Mouse (Mus musculus) MEL (cell line): ENCODE results near the gene Tnfrsf26. TPM values are rescaled to one million over a fixed set of nuclear protein-coding genes. Genes with fewer than 3 reads are reported as not detected.

Source experiments
- DNase-seq: peaks from one replicate; pipeline ENCODE4 v3.0.0; 2011; ENCODE audit warnings: low read depth, low spot score
- H3K27ac ChIP-seq: 2 replicates; pipeline ENCODE4 v1.5.1; 2012; ENCODE audit warnings: low read depth, mild to moderate bottlenecking, control low read depth, low read length, moderate library complexity; ENCODE audit not compliant: control insufficient read depth
- H3K27me3 ChIP-seq, 2 experiments: fragments of 150-350 bp in 1 of 2; sonication (generic) in 1 of 2; 2 replicates each; pipeline ENCODE4 v1.6.1; 2012; ENCODE audit warnings: low read length in 2 of 2, mild to moderate bottlenecking in 2 of 2, improper control_type of control experiment in 1 of 2, moderate library complexity in 1 of 2; ENCODE audit not compliant: insufficient read depth in 2 of 2, control insufficient read depth in 1 of 2
- H3K36me3 ChIP-seq, 2 experiments: 2 replicates each; pipeline ENCODE4 v1.6.1; 2012 to 2014; ENCODE audit warnings: low read length in 2 of 2, improper control_type of control experiment in 1 of 2, inconsistent platforms in 1 of 2, mild to moderate bottlenecking in 1 of 2; ENCODE audit not compliant: insufficient read depth in 2 of 2, control insufficient read depth in 1 of 2
- H3K4me1 ChIP-seq, 2 experiments: fragments of 150-350 bp in 1 of 2; sonication (generic) in 1 of 2; 2 replicates each; pipeline ENCODE4 v1.6.1; 2012; ENCODE audit warnings: low read length in 2 of 2, improper control_type of control experiment in 1 of 2, mild to moderate bottlenecking in 1 of 2; ENCODE audit not compliant: insufficient read depth in 2 of 2, control insufficient read depth in 1 of 2
- H3K4me3 ChIP-seq, 2 experiments: fragments of 150-350 bp in 1 of 2; sonication (generic) in 1 of 2; 2 replicates each; pipeline ENCODE4 v1.5.1; 2012; ENCODE audit warnings: low read depth in 2 of 2, low read length in 2 of 2, mild to moderate bottlenecking in 2 of 2, moderate library complexity in 2 of 2, control low read depth in 1 of 2, improper control_type of control experiment in 1 of 2; ENCODE audit not compliant: control insufficient read depth in 1 of 2, insufficient read depth in 1 of 2
- H3K79me2 ChIP-seq: 2 replicates; pipeline ENCODE4 v1.6.1; 2012; ENCODE audit warnings: mild to moderate bottlenecking, low read length, moderate library complexity; ENCODE audit not compliant: control insufficient read depth, poor library complexity, insufficient read depth
- H3K9ac ChIP-seq: 2 replicates; pipeline ENCODE4 v1.6.1; 2012; ENCODE audit warnings: low read depth, mild to moderate bottlenecking, control low read depth, low read length, moderate library complexity; ENCODE audit not compliant: control insufficient read depth, poor library complexity, severe bottlenecking
- H3K9me3 ChIP-seq: fragments of 150-350 bp; sonication (generic); replicated peaks from 2 replicates; pipeline ENCODE4 v1.6.1; 2012; ENCODE audit warnings: mild to moderate bottlenecking, low read length, improper control_type of control experiment, moderate library complexity; ENCODE audit not compliant: insufficient read depth
- CHD1 ChIP-seq: IDR thresholded peaks from 2 replicates; pipeline ENCODE4 v1.6.1; 2012; ENCODE audit warnings: low read depth, mild to moderate bottlenecking, inconsistent platforms, low read length, improper control_type of control experiment
- CHD2 ChIP-seq: IDR thresholded peaks from 2 replicates; pipeline ENCODE4 v1.6.1; 2011; ENCODE audit warnings: low read length, improper control_type of control experiment
- CTCF ChIP-seq, 3 experiments: IDR thresholded peaks in 2 of 3; conservative IDR thresholded peaks in 1 of 3; 2 replicates each; pipeline ENCODE4 v1.5.1; 2011 to 2012; ENCODE audit warnings: low read length in 3 of 3, low read depth in 2 of 3, mild to moderate bottlenecking in 2 of 3, improper control_type of control experiment in 1 of 3, inconsistent platforms in 1 of 3, mixed read lengths in 1 of 3, moderate library complexity in 1 of 3; ENCODE audit not compliant: control insufficient read depth in 1 of 3, insufficient read depth in 1 of 3, poor library complexity in 1 of 3, severe bottlenecking in 1 of 3
- ETS1 ChIP-seq: IDR thresholded peaks from 2 replicates; pipeline ENCODE4 v1.6.1; 2012; ENCODE audit warnings: low read depth, mild to moderate bottlenecking, inconsistent platforms, low read length, improper control_type of control experiment, moderate library complexity
- GABPA ChIP-seq: IDR thresholded peaks from 2 replicates; pipeline ENCODE4 v1.6.1; 2012; ENCODE audit warnings: low read depth, mild to moderate bottlenecking, inconsistent platforms, low read length, improper control_type of control experiment, moderate library complexity
- GATA1 ChIP-seq: IDR thresholded peaks from 2 replicates; pipeline ENCODE4 v1.6.1; 2011; ENCODE audit warnings: low read depth, low read length, improper control_type of control experiment
- HCFC1 ChIP-seq: IDR thresholded peaks from 2 replicates; pipeline ENCODE4 v1.6.1; 2012; ENCODE audit warnings: low read depth, mild to moderate bottlenecking, inconsistent platforms, low read length, improper control_type of control experiment, moderate library complexity
- JUND ChIP-seq: IDR thresholded peaks from 2 replicates; pipeline ENCODE4 v1.6.1; 2011; ENCODE audit warnings: low read depth, mild to moderate bottlenecking, improper control_type of control experiment, low read length
- MAFK ChIP-seq: IDR thresholded peaks from 2 replicates; pipeline ENCODE4 v1.6.1; 2011; ENCODE audit warnings: low read depth, mild to moderate bottlenecking, low read length, improper control_type of control experiment, borderline replicate concordance
- MYC ChIP-seq: IDR thresholded peaks from 2 replicates; pipeline ENCODE4 v1.6.1; 2011; ENCODE audit warnings: low read depth, mild to moderate bottlenecking, low read length, improper control_type of control experiment, moderate library complexity
- NELFE ChIP-seq: IDR thresholded peaks from 2 replicates; pipeline ENCODE4 v1.6.1; 2011; ENCODE audit warnings: low read depth, low read length, improper control_type of control experiment
- RAD21 ChIP-seq: IDR thresholded peaks from 2 replicates; pipeline ENCODE4 v1.6.1; 2011; ENCODE audit warnings: mild to moderate bottlenecking, low read depth, low read length, improper control_type of control experiment
- SIN3A ChIP-seq: IDR thresholded peaks from 2 replicates; pipeline ENCODE4 v1.6.1; 2012; ENCODE audit warnings: low read length, improper control_type of control experiment, inconsistent platforms
- TAL1 ChIP-seq: IDR thresholded peaks from 2 replicates; pipeline ENCODE4 v1.6.1; 2012; ENCODE audit warnings: mild to moderate bottlenecking, inconsistent platforms, low read length, moderate library complexity, mixed read lengths
- TBP ChIP-seq: IDR thresholded peaks from 2 replicates; pipeline ENCODE4 v1.8.0; 2011; ENCODE audit warnings: low read depth, low read length, improper control_type of control experiment
- TCF12 ChIP-seq: IDR thresholded peaks from 2 replicates; pipeline ENCODE4 v1.6.1; 2014; ENCODE audit warnings: low read depth, mild to moderate bottlenecking, inconsistent platforms, low read length, improper control_type of control experiment, moderate library complexity
- UBTF ChIP-seq: IDR thresholded peaks from 2 replicates; pipeline ENCODE4 v1.6.1; 2012; ENCODE audit warnings: low read depth, mild to moderate bottlenecking, inconsistent platforms, low read length, improper control_type of control experiment, moderate library complexity, borderline replicate concordance; ENCODE audit not compliant: insufficient read depth
- USF2 ChIP-seq, 2 experiments: IDR thresholded peaks; 2 replicates each; pipeline ENCODE4 v1.6.1; 2011 to 2012; ENCODE audit warnings: improper control_type of control experiment in 2 of 2, low read length in 2 of 2, borderline replicate concordance in 1 of 2, inconsistent platforms in 1 of 2, low read depth in 1 of 2, mild to moderate bottlenecking in 1 of 2; ENCODE audit not compliant: insufficient read depth in 1 of 2
- ZNF384 ChIP-seq: IDR thresholded peaks from 2 replicates; pipeline ENCODE4 v1.6.1; 2012; ENCODE audit warnings: low read depth, mild to moderate bottlenecking, inconsistent platforms, low read length, improper control_type of control experiment
- polyA plus RNA-seq, 2 experiments: library from polyadenylated mRNA; stranded (reverse) in 1 of 2; unstranded in 1 of 2; fragments of >175 nt in 1 of 2; fragments of >200 nt in 1 of 2; gene quantifications; 2 replicates each; pipeline versions ENCODE4 v1.2.1 to v1.2.4; 2012; ENCODE audit warnings: low replicate concordance in 2 of 2, low read depth in 1 of 2; ENCODE audit not compliant: insufficient read length in 2 of 2, insufficient read depth in 1 of 2, missing spikeins in 1 of 2
- total RNA-seq: library from RNA; depleted of rRNA; stranded (reverse); fragments of 300-350 nt; gene quantifications from 2 replicates; pipeline ENCODE4 v1.2.3, GENCODE M21; 2012

The Tnfrsf26 gene
- total and polyA plus RNA-seq, 3 experiments: 0.42 to 0.50 TPM; not detected in 1

DNA sequence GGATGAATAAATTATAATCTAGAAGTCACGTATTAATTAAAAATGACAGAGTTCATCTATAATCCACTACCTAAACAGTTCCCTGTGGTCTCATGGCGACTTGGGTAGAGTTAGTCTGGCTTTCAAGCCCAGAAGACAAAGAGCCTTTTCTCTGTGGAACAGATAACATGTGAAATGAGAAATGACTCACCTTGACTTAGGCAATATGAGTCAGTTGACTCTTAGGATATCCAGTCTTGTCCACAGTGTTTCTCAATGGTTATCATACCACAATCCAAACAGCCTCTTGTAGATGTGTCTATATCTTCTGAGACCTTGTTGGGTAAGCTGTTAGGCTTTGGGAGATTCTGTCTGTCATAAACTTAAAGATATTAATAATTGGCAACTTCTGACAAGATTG, 3.0 kb upstream of the Tnfrsf26 start:
- Histone ChIP-seq H3K9ac (no peak overlapping the region), H3K4me1 (peaks cover 0 to 13% of the 10 kb centered on the region in 2 experiments; a peak in 3 of 4 replicates), H3K9me3 (no peaks in the 10 kb centered on the region), H3K27ac (no peak overlapping the region), H3K79me2 (no peaks in the 10 kb centered on the region), H3K36me3 (peaks cover 0 to 10% of the 10 kb centered on the region in 2 experiments; a peak in 2 of 4 replicates), H3K27me3 (no peaks in the 10 kb centered on the region), H3K4me3 (no peak overlapping the region)
- TF ChIP-seq TBP (no peak), SIN3A (no peak), JUND (no peak), GABPA (no peak), RAD21 (no peak), CTCF (IDR thresholded peaks at IDR 0.05 in 2 of 3, conservative IDR thresholded peaks at IDR 0.05 in 1 of 3; ENCODE audit: control insufficient read depth in 1 of 3, insufficient read depth in 1 of 3, low read depth in 2 of 3, low read length in 3 of 3, poor library complexity in 1 of 3, severe bottlenecking in 1 of 3) (no peak), MAFK (no peak)
- peak; percentile 14 for DNase-seq

GRCm38 (mm10) chr7:143629501-143629900, 979 bp upstream of the Tnfrsf26 start:
- no peak for DNase-seq
- Histone ChIP-seq H3K36me3 (peaks cover 0 to 17% of the 10 kb centered on the region in 2 experiments; a peak in 2 of 4 replicates), H3K9ac (no peak overlapping the region), H3K27me3 (no peaks in the 10 kb centered on the region), H3K9me3 (no peaks in the 10 kb centered on the region), H3K27ac (no peak overlapping the region), H3K4me3 (no peak overlapping the region), H3K4me1 (peaks cover 1 to 21% of the 10 kb centered on the region in 2 experiments), H3K79me2 (no peaks in the 10 kb centered on the region)
- no peak for TF ChIP-seq CHD2
- TF ChIP-seq TCF12: no peak
- TF ChIP-seq CHD1: no peak
- no peak for TF ChIP-seq MYC
- TF ChIP-seq NELFE: no peak
- TF ChIP-seq RAD21: no peak
- TF ChIP-seq, all 39 proteins: peak for 0

DNA sequence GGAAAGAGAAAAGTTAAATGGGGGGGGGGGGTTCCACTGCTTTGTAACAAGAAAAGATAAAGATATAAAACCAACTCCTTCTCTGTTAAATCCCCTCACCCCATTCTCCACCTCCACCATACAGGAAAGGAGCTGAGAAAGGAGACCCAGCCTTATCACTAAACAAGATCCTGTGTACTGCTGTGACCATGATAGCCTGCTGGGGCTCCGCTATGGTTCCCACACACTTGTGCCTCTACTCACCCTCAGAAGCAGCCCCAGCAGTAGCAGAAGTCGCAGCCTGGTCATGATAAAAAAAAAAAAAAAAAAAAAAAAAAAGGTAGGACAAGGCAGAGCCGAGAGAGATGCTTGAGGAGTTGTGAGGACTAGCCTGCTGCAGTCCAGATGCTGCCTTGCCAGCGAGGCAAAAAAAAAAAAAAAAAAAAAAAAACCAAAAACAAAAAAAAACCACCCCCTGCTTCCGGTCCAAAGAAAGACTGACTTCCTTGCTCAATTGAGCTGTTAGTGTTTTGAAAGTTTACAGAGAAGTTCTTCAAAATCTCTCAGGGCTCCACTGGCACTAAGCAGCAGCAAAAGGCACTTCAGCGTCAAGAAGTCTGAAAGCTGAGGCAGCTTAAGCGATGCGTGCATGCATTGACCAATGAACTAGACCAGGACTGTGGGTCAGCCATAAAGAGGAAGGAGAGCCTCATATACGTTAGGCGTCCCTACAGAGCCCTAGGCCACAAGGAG, 801 bp downstream of the Tnfrsf26 start:
- TF ChIP-seq GATA1: peak; percentile 44
- TF ChIP-seq JUND: no peak
- TF ChIP-seq ZNF384: peak; percentile 96
- 0 out of 2 replicates have a peak, but pooled peaks have one; percentile 39 for TF ChIP-seq TBP
- no peak for TF ChIP-seq TAL1
- TF ChIP-seq HCFC1: 0 out of 2 replicates have a peak, but pooled peaks have one; percentile 53
- TF ChIP-seq UBTF: no peak
- TF ChIP-seq TCF12: 0 out of 2 replicates have a peak, but pooled peaks have one; percentile 8
- TF ChIP-seq ETS1: peak; percentile 5; the same call in 1 of the 2 replicates
- TF ChIP-seq USF2 (IDR thresholded peaks at IDR 0.05; ENCODE audit: borderline replicate concordance in 1 of 2, insufficient read depth in 1 of 2, low read depth in 1 of 2, low read length in 2 of 2): no peak
- no peak for TF ChIP-seq RAD21
- Histone ChIP-seq H3K27me3 (no peaks in the 10 kb centered on the region), H3K4me1 (peaks cover 3 to 22% of the 10 kb centered on the region in 2 experiments), H3K4me3 (peak overlapping the region; percentile 19 to 31), H3K36me3 (peaks cover 0 to 19% of the 10 kb centered on the region in 2 experiments; a peak in 2 of 4 replicates), H3K79me2 (no peaks in the 10 kb centered on the region), H3K27ac (peak overlapping the region; percentile 30), H3K9ac (peak overlapping the region; percentile 40), H3K9me3 (no peaks in the 10 kb centered on the region)
- peak; percentile 63 for DNase-seq
